ENCODE assay signal across 8 mouse cellular contexts in the genomic region with DNA sequence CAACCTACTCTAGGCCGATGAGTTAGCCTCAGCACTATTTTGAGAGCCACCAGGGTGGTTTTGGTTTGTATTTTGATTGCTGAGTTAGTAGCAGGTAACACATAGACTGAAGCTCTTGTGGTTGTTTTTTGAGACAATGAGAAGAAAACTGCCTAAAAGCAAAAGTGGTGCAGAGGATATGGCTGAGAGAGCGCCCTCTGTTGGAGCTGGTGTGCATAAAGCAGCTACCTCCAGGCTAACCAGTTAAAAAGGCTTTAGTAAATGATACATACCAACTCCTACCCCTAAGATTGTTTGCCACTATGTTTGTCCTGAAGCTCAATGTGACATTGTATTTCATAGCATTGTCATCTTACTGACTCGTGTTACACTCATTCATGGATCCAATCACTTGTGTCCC. TPM values are rescaled to one million over a fixed set of nuclear protein-coding genes. Genes with fewer than 3 reads are reported as not detected.
DNase-seq lines count a peak whose midpoint lies in the region; ATAC-seq and TF ChIP-seq lines count a peak whose summit lies in the region.

No protein-coding gene starts in this region.

- H3K4me2 ChIP-seq in forebrain, embryonic 16.5 days (ENCODE audit: low read length) = no peak overlapping the region

- H3K36me3 ChIP-seq in spleen, adult 2 months (ENCODE audit: control insufficient read depth, insufficient read depth, low read length) = no peaks in the 10 kb centered on the region
- no peaks in the 10 kb centered on the region for H3K36me3 ChIP-seq in forebrain, embryonic 16.5 days (ENCODE audit: control insufficient read depth, insufficient read depth)

- no peaks in the 10 kb centered on the region for H3K4me1 ChIP-seq in spleen, adult 2 months (ENCODE audit: control insufficient read depth, insufficient read depth, insufficient read length)
- H3K4me1 ChIP-seq in forebrain, embryonic 16.5 days (replicated peaks; ENCODE audit: control insufficient read depth, insufficient read depth, low read length) = no peaks in the 10 kb centered on the region

- WGBS in spleen, adult 2 months = 67% methylated on average over 3 of the region's 3 CpGs
- 65% methylated on average over 3 of the region's 3 CpGs for WGBS in forebrain, embryonic 16.5 days

- no peak for ATAC-seq in forebrain, embryonic 16.5 days

- no peak for TF ChIP-seq POLR2A in spleen, adult 2 months (IDR thresholded peaks at IDR 0.05; ENCODE audit: low read depth, low read length)

- no peaks in the 10 kb centered on the region for H3K9me3 ChIP-seq in forebrain, embryonic 16.5 days (ENCODE audit: control insufficient read depth, low read length)

- no peak overlapping the region for H3K4me3 ChIP-seq in spleen, adult 2 months (ENCODE audit: extremely low read depth, insufficient read depth, insufficient read length)
- no peak overlapping the region for H3K4me3 ChIP-seq in forebrain, embryonic 16.5 days (replicated peaks; ENCODE audit: low read length)

- peak; percentile 54; the same call in 1 of the 2 replicates for TF ChIP-seq CTCF in spleen, adult 2 months (IDR thresholded peaks at IDR 0.05; ENCODE audit: extremely low read depth, insufficient read depth, insufficient read length, insufficient replicate concordance)

- no peak overlapping the region for H3K9ac ChIP-seq in forebrain, embryonic 16.5 days (replicated peaks; ENCODE audit: low read depth, low read length)

- peak; percentile 21 for DNase-seq in embryo, embryonic 10 days (ENCODE audit: low spot score)
- no peak for DNase-seq in embryo, embryonic 9.5 days (ENCODE audit: extremely low spot score)
- DNase-seq in spleen, adult 2 months (ENCODE audit: low read depth in 1 of 2, low spot score in 2 of 2) = peak; percentile 3 to 16
- no peak for DNase-seq in spleen, adult 12 weeks (ENCODE audit: low spot score)
- DNase-seq in forelimb bud, embryonic 11.5 days (ENCODE audit: low read depth, low spot score) = peak; percentile 10
- peak; percentile 26 for DNase-seq in thymus, postnatal 25 days
- no peak for DNase-seq in ovary, postnatal 10 days (ENCODE audit: low spot score)

- no peak overlapping the region for H3K27ac ChIP-seq in spleen, adult 2 months (ENCODE audit: insufficient read depth, low read length)
- no peak overlapping the region for H3K27ac ChIP-seq in forebrain, embryonic 16.5 days (ENCODE audit: low read length)

- H3K27me3 ChIP-seq in spleen, adult 2 months (ENCODE audit: control insufficient read depth, insufficient read depth, low read length) = no peaks in the 10 kb centered on the region
- H3K27me3 ChIP-seq in forebrain, embryonic 16.5 days (replicated peaks; ENCODE audit: control insufficient read depth, insufficient read depth, low read length) = no peaks in the 10 kb centered on the region

RNA-seq across cellular contexts. Expression of gene Nsrp1, which starts 54.3 kb away (rescaled TPM):
- polyA plus RNA-seq in spleen, adult 2 months (2012; rRNA removed) = 0.65 and 0.77 TPM in 2 replicates
- polyA plus RNA-seq in forebrain, embryonic 16.5 days (2015; fragmentation: Nextera tagmentation; extraction: Ambion mirVana) = 50.2 and 50.9 TPM in 2 replicates

RNA-seq across cellular contexts. Expression of gene Efcab5, which starts 56.2 kb away (rescaled TPM):
- 0.09 and 0.14 TPM in 2 replicates for polyA plus RNA-seq in spleen, adult 2 months (2012; rRNA removed)
- 1.1 and 1.2 TPM in 2 replicates for polyA plus RNA-seq in forebrain, embryonic 16.5 days (2015; fragmentation: Nextera tagmentation; extraction: Ambion mirVana)

Comparison
In these comparisons a context has a peak if more than half of its experiments do, and no peak if none do; other contexts are left out.
1. DNase-seq: peak in embryo, embryonic 10 days (single experiment), spleen, adult 2 months (2 of 2), forelimb bud, embryonic 11.5 days (single experiment) and thymus, postnatal 25 days (single experiment); none in embryo, embryonic 9.5 days (single experiment), spleen, adult 12 weeks (single experiment) and ovary, postnatal 10 days (single experiment).
2. RNA of gene Nsrp1, which starts 54.3 kb away (polyA plus RNA-seq): 50.2 to 50.9 TPM in forebrain, embryonic 16.5 days; 0.65 to 0.77 TPM in spleen, adult 2 months; every median in the first group is over 10 times any median in the second.